Mouse (Mus musculus) limb, embryonic 14.5 days (tissue): ENCODE results near the gene Ccdc33. TPM values are rescaled to one million over a fixed set of nuclear protein-coding genes. Genes with fewer than 3 reads are reported as not detected.
A peak's percentile ranks its signal among the peaks of the same experiment; 100 is the strongest.

Experiments
- ATAC-seq: fragments of 200-750 bp; cut with Nextera tagmentation; 2 replicates; pipeline ENCODE4 v1.8.0; 2017; ENCODE audit warnings: low read depth, moderate number of reproducible peaks, moderate TSS enrichment; ENCODE audit not compliant: low FRiP score
- DNase-seq: peaks from one replicate; pipeline ENCODE4 v3.0.0-alpha.2; 2015; ENCODE audit warnings: low spot score
- H3K27ac ChIP-seq: fragments of 300-500 bp; sonication (generic); replicated peaks from 2 replicates; pipeline ENCODE4 v1.5.1; 2014; ENCODE audit warnings: low read depth, mild to moderate bottlenecking, low read length, moderate library complexity, mixed read lengths
- H3K27me3 ChIP-seq: fragments of 300-500 bp; sonication (generic); 2 replicates; pipeline ENCODE4 v1.6.1; 2014; ENCODE audit warnings: low read length, mixed read lengths; ENCODE audit not compliant: control insufficient read depth, insufficient read depth
- H3K36me3 ChIP-seq: fragments of 300-500 bp; sonication (generic); 2 replicates; pipeline ENCODE4 v1.6.1; 2014; ENCODE audit warnings: mild to moderate bottlenecking, low read length, moderate library complexity, mixed read lengths; ENCODE audit not compliant: control insufficient read depth, insufficient read depth
- H3K4me1 ChIP-seq: fragments of 300-500 bp; sonication (generic); 2 replicates; pipeline ENCODE4 v1.6.1; 2014; ENCODE audit warnings: antibody characterized with exemption, low read length, mixed read lengths; ENCODE audit not compliant: control insufficient read depth, insufficient read depth
- H3K4me2 ChIP-seq: fragments of 300-500 bp; sonication (generic); replicated peaks from 2 replicates; pipeline ENCODE4 v1.6.1; 2014; ENCODE audit warnings: low read depth, mild to moderate bottlenecking, low read length, moderate library complexity; ENCODE audit not compliant: severe bottlenecking
- H3K4me3 ChIP-seq: fragments of 300-500 bp; sonication (generic); replicated peaks from 2 replicates; pipeline ENCODE4 v1.5.1; 2014; ENCODE audit warnings: low read length
- H3K9ac ChIP-seq: fragments of 300-500 bp; sonication (generic); 2 replicates; pipeline ENCODE4 v1.6.1; 2014; ENCODE audit warnings: mild to moderate bottlenecking, low read depth, low read length, moderate library complexity; ENCODE audit not compliant: severe bottlenecking
- H3K9me3 ChIP-seq: fragments of 300-500 bp; sonication (generic); 2 replicates; pipeline ENCODE4 v1.6.1; 2016; ENCODE audit warnings: low read length; ENCODE audit not compliant: control insufficient read depth
- POLR2A ChIP-seq: fragments of 200-500 bp; IDR thresholded peaks from 2 replicates; pipeline ENCODE4 v1.8.0; 2012; ENCODE audit warnings: inconsistent platforms, mild to moderate bottlenecking, moderate library complexity, borderline replicate concordance; ENCODE audit not compliant: insufficient read depth, insufficient read length; ENCODE audit errors: extremely low read depth
- WGBS: fragments of 180-500 bp; shearing (Covaris S2); extraction: QIAGEN DNeasy Blood & Tissue Kit; methylation state at CpG from one replicate; pipeline ENCODE4 v1.1.7; 2014; 5-methylcytosine and 5-hydroxymethylcytosine counted together
- polyA plus RNA-seq, 2 experiments: library from polyadenylated mRNA; depleted of rRNA in 1 of 2; stranded (reverse) in 1 of 2; unstranded in 1 of 2; fragments of >200 nt; fragmentation: Nextera tagmentation in 1 of 2; extraction: Ambion mirVana in 1 of 2; gene quantifications; 2 replicates each; pipeline versions ENCODE4 v1.2.1 to v1.2.3; 2012 to 2014

Gene Ccdc33
- polyA plus RNA-seq, 2 experiments: 0.11 TPM; not detected in 1

DNA sequence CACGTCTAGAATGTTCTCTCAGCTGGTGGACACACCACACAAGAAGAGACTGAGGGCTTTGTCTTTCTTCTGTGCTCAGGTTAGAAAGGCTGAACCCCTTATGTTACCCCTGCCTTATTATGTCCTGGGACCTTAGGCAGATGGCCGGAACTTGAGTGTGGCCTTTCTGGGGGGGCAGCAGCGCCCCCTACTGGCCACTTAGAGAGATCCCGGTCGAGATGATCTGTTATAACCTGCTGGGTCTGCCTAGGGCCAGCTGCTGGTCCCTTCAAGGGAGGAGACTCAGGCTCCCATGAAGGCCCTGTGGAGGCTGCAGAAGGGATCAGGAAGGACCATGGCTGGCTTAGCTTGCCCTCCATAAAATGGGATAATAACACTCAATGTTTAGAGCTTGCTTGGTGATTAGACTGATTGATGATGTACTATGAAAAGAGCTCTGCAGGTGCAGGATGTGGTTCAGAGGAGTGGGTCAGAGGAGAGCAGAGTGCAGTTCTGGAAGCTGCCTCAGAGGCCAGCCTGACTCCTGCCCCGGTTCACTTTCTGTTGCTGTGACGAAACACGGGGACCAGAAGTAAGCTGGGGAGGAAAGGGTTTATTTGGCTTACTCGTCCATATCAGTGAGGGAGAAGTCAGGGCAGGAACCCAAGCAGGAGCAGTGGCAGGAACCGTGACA, 128.0 kb downstream of the Ccdc33 start:
- no peaks in the 10 kb centered on the region for H3K9me3 ChIP-seq
- no peak overlapping the region for H3K4me3 ChIP-seq
- DNase-seq (peak; percentile 38), ATAC-seq (no peak)
- H3K4me2 ChIP-seq: no peak overlapping the region
- no peak for TF ChIP-seq POLR2A
- H3K27me3 ChIP-seq: no peaks in the 10 kb centered on the region
- peaks cover 7% of the 10 kb centered on the region for H3K4me1 ChIP-seq
- no peak overlapping the region for H3K27ac ChIP-seq
- WGBS: 42% methylated on average over 10 of the region's 10 CpGs
- H3K36me3 ChIP-seq: no peaks in the 10 kb centered on the region
- no peak overlapping the region for H3K9ac ChIP-seq

- ATAC-seq: no peak
- H3K36me3 ChIP-seq: no peaks in the 10 kb centered on the region
- 80% methylated on average over 6 of the region's 6 CpGs for WGBS
These were observed 129.3 kb downstream of the Ccdc33 start for GRCm38 (mm10) chr9:57989309-57989708.

DNA sequence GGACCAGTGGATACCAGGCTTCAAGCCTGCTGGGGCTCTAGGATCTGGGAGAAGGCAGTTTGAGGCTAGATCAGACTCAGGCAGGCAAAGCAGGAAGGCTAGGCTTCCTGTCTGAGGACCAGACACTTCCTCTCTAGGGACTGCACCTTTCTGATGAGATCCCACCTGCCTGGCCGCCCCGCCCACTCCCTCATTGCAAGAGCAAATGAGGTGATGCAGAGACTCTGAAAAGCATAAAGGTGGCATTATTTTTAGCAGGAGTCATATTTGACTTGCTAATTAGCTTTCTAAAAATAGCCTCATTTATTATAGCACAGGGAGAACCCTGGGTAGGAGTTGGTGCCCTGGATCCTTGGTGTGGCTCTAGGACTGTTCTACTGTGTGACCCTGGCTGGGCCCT, 130.5 kb downstream of the Ccdc33 start:
- H3K27ac ChIP-seq: no peak overlapping the region
- no peak overlapping the region for H3K4me2 ChIP-seq
- no peak overlapping the region for H3K4me3 ChIP-seq
- WGBS: 66% methylated on average over 2 of the region's 2 CpGs
- no peaks in the 10 kb centered on the region for H3K9me3 ChIP-seq
- H3K36me3 ChIP-seq: no peaks in the 10 kb centered on the region
- no peak for DNase-seq
- no peak overlapping the region for H3K9ac ChIP-seq
- ATAC-seq: no peak
- TF ChIP-seq POLR2A: no peak
- peaks cover 2% of the 10 kb centered on the region for H3K4me1 ChIP-seq
- no peaks in the 10 kb centered on the region for H3K27me3 ChIP-seq

More at GRCm38 (mm10) chr9:57989309-57989708, 129.3 kb downstream of the Ccdc33 start:
- H3K4me2 ChIP-seq: no peak overlapping the region
- H3K4me3 ChIP-seq: no peak overlapping the region
- no peaks in the 10 kb centered on the region for H3K9me3 ChIP-seq
- no peaks in the 10 kb centered on the region for H3K27me3 ChIP-seq
- no peak for TF ChIP-seq POLR2A
- H3K9ac ChIP-seq: no peak overlapping the region
- H3K27ac ChIP-seq: no peak overlapping the region
- H3K4me1 ChIP-seq: peaks cover 7% of the 10 kb centered on the region
- no peak for DNase-seq

- Histone ChIP-seq H3K4me1 (no peaks in the 10 kb centered on the region), H3K27ac (no peak overlapping the region), H3K4me3 (no peak overlapping the region), H3K27me3 (no peaks in the 10 kb centered on the region), H3K9me3 (no peaks in the 10 kb centered on the region), H3K4me2 (no peak overlapping the region), H3K9ac (no peak overlapping the region), H3K36me3 (no peaks in the 10 kb centered on the region)
- ATAC-seq (no peak), DNase-seq (no peak)
- no peak for TF ChIP-seq POLR2A
- WGBS: 76% methylated on average over 7 of the region's 7 CpGs
These were observed 132.3 kb downstream of the Ccdc33 start for GRCm38 (mm10) chr9:57986293-57986692.

GRCm38 (mm10) chr9:57985304-57985703, 133.3 kb downstream of the Ccdc33 start:
- no peak overlapping the region for H3K4me3 ChIP-seq
- H3K9me3 ChIP-seq: no peaks in the 10 kb centered on the region
- no peak for TF ChIP-seq POLR2A
- ATAC-seq (no peak), DNase-seq (no peak)
- no peak overlapping the region for H3K27ac ChIP-seq
- no peaks in the 10 kb centered on the region for H3K27me3 ChIP-seq
- H3K4me1 ChIP-seq: no peaks in the 10 kb centered on the region
- WGBS: 86% methylated on average over 8 of the region's 8 CpGs
- H3K36me3 ChIP-seq: no peaks in the 10 kb centered on the region
- no peak overlapping the region for H3K4me2 ChIP-seq
- H3K9ac ChIP-seq: no peak overlapping the region

GRCm38 (mm10) chr9:57980570-57980969, 138.1 kb downstream of the Ccdc33 start:
- no peaks in the 10 kb centered on the region for H3K4me1 ChIP-seq
- TF ChIP-seq POLR2A: no peak
- no peak overlapping the region for H3K4me3 ChIP-seq
- 80% methylated on average over 10 of the region's 10 CpGs for WGBS
- DNase-seq: no peak
- no peak overlapping the region for H3K9ac ChIP-seq
- H3K27ac ChIP-seq: no peak overlapping the region
- ATAC-seq: no peak
- H3K4me2 ChIP-seq: no peak overlapping the region
- H3K36me3 ChIP-seq: no peaks in the 10 kb centered on the region
- H3K9me3 ChIP-seq: no peaks in the 10 kb centered on the region
- no peaks in the 10 kb centered on the region for H3K27me3 ChIP-seq
